Mouse (Mus musculus) forebrain, embryonic 15.5 days (tissue): ENCODE measurements around the gene Casc4. TPM values are rescaled to one million over a fixed set of nuclear protein-coding genes. Genes with fewer than 3 reads are reported as not detected.
"Not testable (repeated sequence)": the region's sequence is repeated elsewhere in the genome, so short reads cannot be mapped to it uniquely, and the experiment has no call there.

Experiments
- ATAC-seq: fragments of 200-750 bp; cut with Nextera tagmentation; replicated peaks from 2 replicates; pipeline ENCODE4 v1.8.0; 2017; ENCODE audit warnings: mild to moderate bottlenecking, moderate TSS enrichment, moderate library complexity
- H3K27ac ChIP-seq: fragments of 300-500 bp; sonication (generic); replicated peaks from 2 replicates; pipeline ENCODE4 v1.5.1; 2015; ENCODE audit warnings: mild to moderate bottlenecking, inconsistent platforms
- H3K27me3 ChIP-seq: fragments of 300-500 bp; sonication (generic); 2 replicates; pipeline ENCODE4 v1.6.1; 2015; ENCODE audit warnings: inconsistent platforms
- H3K36me3 ChIP-seq: fragments of 300-500 bp; sonication (generic); 2 replicates; pipeline ENCODE4 v1.6.1; 2015; ENCODE audit warnings: mild to moderate bottlenecking, inconsistent platforms
- H3K4me1 ChIP-seq: fragments of 300-500 bp; sonication (generic); 2 replicates; pipeline ENCODE4 v1.6.1; 2015; ENCODE audit warnings: inconsistent platforms
- H3K4me2 ChIP-seq: fragments of 300-500 bp; sonication (generic); replicated peaks from 2 replicates; pipeline ENCODE4 v1.6.1; 2015; ENCODE audit warnings: mild to moderate bottlenecking, inconsistent platforms
- H3K4me3 ChIP-seq: fragments of 300-500 bp; sonication (generic); 2 replicates; pipeline ENCODE4 v1.5.1; 2015; ENCODE audit warnings: mild to moderate bottlenecking, inconsistent platforms
- H3K9ac ChIP-seq: fragments of 300-500 bp; sonication (generic); replicated peaks from 2 replicates; pipeline ENCODE4 v1.6.1; 2015; ENCODE audit warnings: mild to moderate bottlenecking, inconsistent platforms
- H3K9me3 ChIP-seq: fragments of 300-500 bp; sonication (generic); 2 replicates; pipeline ENCODE4 v1.6.1; 2016; ENCODE audit warnings: inconsistent platforms
- WGBS: fragments of 180-500 bp; shearing (Covaris S2); methylation state at CpG from one replicate; pipeline ENCODE4 v1.1.7; 2015; ENCODE audit warnings: mixed read lengths; 5-methylcytosine and 5-hydroxymethylcytosine counted together
- polyA plus RNA-seq: library from polyadenylated mRNA; unstranded; fragments of >200 nt; fragmentation: Nextera tagmentation; extraction: Ambion mirVana; gene quantifications from 2 replicates; pipeline ENCODE4 v1.2.1, GENCODE M21; 2015

Casc4 gene
- polyA plus RNA-seq, 1 experiment from 2014 or later: 26.6 TPM

- peak overlapping the region; percentile 90 for H3K27ac ChIP-seq
- no peak; the same call in none of the 2 replicates for ATAC-seq
- H3K36me3 ChIP-seq: no peaks in the 10 kb centered on the region; the same call in 1 of the 2 replicates
- under 1% methylated on average over 18 of the region's 18 CpGs for WGBS
- peak overlapping the region; percentile 72 for H3K4me3 ChIP-seq
- no peaks in the 10 kb centered on the region for H3K9me3 ChIP-seq
- H3K4me1 ChIP-seq: peaks cover 29% of the 10 kb centered on the region
- H3K27me3 ChIP-seq: no peaks in the 10 kb centered on the region
- H3K4me2 ChIP-seq: peak overlapping the region; percentile 72
- H3K9ac ChIP-seq: peak overlapping the region; percentile 78
These were observed 634 bp upstream of the Casc4 start for GRCm38 (mm10) chr2:121866071-121866601.

- peak; percentile 3; the same call in 1 of the 2 replicates for ATAC-seq
- Histone ChIP-seq H3K4me1 (peaks cover 29% of the 10 kb centered on the region), H3K4me2 (peak overlapping the region; percentile 72), H3K4me3 (peak overlapping the region; percentile 72), H3K27ac (peak overlapping the region; percentile 90), H3K36me3 (no peaks in the 10 kb centered on the region; the same call in 1 of the 2 replicates), H3K9me3 (no peaks in the 10 kb centered on the region), H3K9ac (peak overlapping the region; percentile 78), H3K27me3 (no peaks in the 10 kb centered on the region)
- WGBS: under 1% methylated on average over 60 of the region's 63 CpGs
These were observed 520 bp downstream of the Casc4 start for GRCm38 (mm10) chr2:121867051-121867928.

- Histone ChIP-seq H3K4me1 (no peaks in the 10 kb centered on the region), H3K9ac (no peak overlapping the region), H3K9me3 (no peaks in the 10 kb centered on the region), H3K36me3 (no peaks in the 10 kb centered on the region), H3K4me3 (no peak overlapping the region), H3K27ac (no peak overlapping the region), H3K4me2 (no peak overlapping the region), H3K27me3 (no peaks in the 10 kb centered on the region)
- ATAC-seq: no peak
- WGBS: 100% methylated on average over 1 of the region's 1 CpGs
These were observed 12.7 kb downstream of the Casc4 start for GRCm38 (mm10) chr2:121879506-121879905.

- Histone ChIP-seq H3K9me3 (no peaks in the 10 kb centered on the region), H3K27me3 (no peaks in the 10 kb centered on the region), H3K4me3 (no peak overlapping the region), H3K9ac (no peak overlapping the region), H3K27ac (no peak overlapping the region), H3K4me1 (no peaks in the 10 kb centered on the region), H3K4me2 (no peak overlapping the region), H3K36me3 (no peaks in the 10 kb centered on the region)
- 100% methylated on average over 1 of the region's 1 CpGs for WGBS
- ATAC-seq: no peak
These were observed 18.8 kb downstream of the Casc4 start for GRCm38 (mm10) chr2:121885509-121886106.

GRCm38 (mm10) chr2:121886406-121886805, 19.6 kb downstream of the Casc4 start:
- H3K36me3 ChIP-seq: no peaks in the 10 kb centered on the region
- H3K9me3 ChIP-seq: no peaks in the 10 kb centered on the region
- H3K27me3 ChIP-seq: no peaks in the 10 kb centered on the region
- no peak overlapping the region for H3K4me3 ChIP-seq
- no peak overlapping the region for H3K9ac ChIP-seq
- H3K4me2 ChIP-seq: no peak overlapping the region
- 91% methylated on average over 1 of the region's 1 CpGs for WGBS
- H3K27ac ChIP-seq: no peak overlapping the region
- no peak for ATAC-seq
- no peaks in the 10 kb centered on the region for H3K4me1 ChIP-seq

- H3K4me1 ChIP-seq: no peaks in the 10 kb centered on the region
- no peak for ATAC-seq
- no peaks in the 10 kb centered on the region for H3K27me3 ChIP-seq
- no peak overlapping the region for H3K27ac ChIP-seq
- H3K4me2 ChIP-seq: no peak overlapping the region
- no peaks in the 10 kb centered on the region for H3K9me3 ChIP-seq
- no peak overlapping the region for H3K4me3 ChIP-seq
- 91% methylated on average over 3 of the region's 3 CpGs for WGBS
- no peaks in the 10 kb centered on the region for H3K36me3 ChIP-seq
- no peak overlapping the region for H3K9ac ChIP-seq
These were observed 22.1 kb downstream of the Casc4 start for GRCm38 (mm10) chr2:121888720-121889497.

- WGBS: 81% methylated on average over 2 of the region's 2 CpGs
- H3K4me1 ChIP-seq: no peaks in the 10 kb centered on the region
- no peak overlapping the region for H3K4me3 ChIP-seq
- H3K27ac ChIP-seq: no peak overlapping the region
- no peaks in the 10 kb centered on the region for H3K27me3 ChIP-seq
- no peak for ATAC-seq
- no peaks in the 10 kb centered on the region for H3K9me3 ChIP-seq
- H3K36me3 ChIP-seq: no peaks in the 10 kb centered on the region
- H3K4me2 ChIP-seq: no peak overlapping the region
- H3K9ac ChIP-seq: no peak overlapping the region
These were observed 28.5 kb downstream of the Casc4 start for GRCm38 (mm10) chr2:121895261-121895660.

- Histone ChIP-seq H3K9me3 (no peaks in the 10 kb centered on the region), H3K4me2 (no peak overlapping the region), H3K4me1 (no peaks in the 10 kb centered on the region), H3K9ac (no peak overlapping the region), H3K27ac (no peak overlapping the region), H3K36me3 (peaks cover 4% of the 10 kb centered on the region; the same call in 1 of the 2 replicates), H3K4me3 (no peak overlapping the region), H3K27me3 (no peaks in the 10 kb centered on the region)
- 95% methylated on average over 1 of the region's 1 CpGs for WGBS
- no peak for ATAC-seq
These were observed 30.1 kb downstream of the Casc4 start for GRCm38 (mm10) chr2:121896825-121897224.

- H3K27ac ChIP-seq: no peak overlapping the region
- H3K9me3 ChIP-seq: no peaks in the 10 kb centered on the region
- H3K4me1 ChIP-seq: no peaks in the 10 kb centered on the region
- H3K4me2 ChIP-seq: no peak overlapping the region
- no peak overlapping the region for H3K9ac ChIP-seq
- H3K36me3 ChIP-seq: peaks cover 52% of the 10 kb centered on the region
- H3K27me3 ChIP-seq: no peaks in the 10 kb centered on the region
- WGBS: 85% methylated on average over 3 of the region's 3 CpGs
- ATAC-seq: no peak
- H3K4me3 ChIP-seq: no peak overlapping the region
These were observed 43.2 kb downstream of the Casc4 start for GRCm38 (mm10) chr2:121909975-121910374.

GRCm38 (mm10) chr2:121916047-121916970, 49.5 kb downstream of the Casc4 start:
- H3K9me3 ChIP-seq: no peaks in the 10 kb centered on the region
- no peak overlapping the region for H3K9ac ChIP-seq
- H3K4me1 ChIP-seq: no peaks in the 10 kb centered on the region
- H3K4me2 ChIP-seq: no peak overlapping the region
- 91% methylated on average over 5 of the region's 5 CpGs for WGBS
- H3K4me3 ChIP-seq: no peak overlapping the region
- no peak for ATAC-seq
- H3K36me3 ChIP-seq: peaks cover 28% of the 10 kb centered on the region
- no peaks in the 10 kb centered on the region for H3K27me3 ChIP-seq
- H3K27ac ChIP-seq: no peak overlapping the region

- 80% methylated on average over 2 of the region's 2 CpGs for WGBS
- not testable (repeated sequence) for H3K4me2 ChIP-seq, H3K4me1 ChIP-seq, ATAC-seq, H3K27ac ChIP-seq, H3K27me3 ChIP-seq, H3K4me3 ChIP-seq, H3K9me3 ChIP-seq, H3K9ac ChIP-seq
- H3K36me3 ChIP-seq: peaks cover 25% of the 10 kb centered on the region; the same call in 1 of the 2 replicates
These were observed 70.9 kb downstream of the Casc4 start for GRCm38 (mm10) chr2:121937624-121938023.
